Mouse (Mus musculus) neural tube, postnatal 0 days (tissue): ENCODE data around the gene Fam135a. TPM values are rescaled to one million over a fixed set of nuclear protein-coding genes. Genes with fewer than 3 reads are reported as not detected.

Experiments
- polyA plus RNA-seq: library from polyadenylated mRNA; unstranded; fragments of >200 nt; fragmentation: Nextera tagmentation; extraction: Ambion mirVana; gene quantifications from 2 replicates; pipeline ENCODE4 v1.2.1, GENCODE M21; 2015

Fam135a gene
- 21.5 and 22.3 TPM in 2 replicates for polyA plus RNA-seq

DNA sequence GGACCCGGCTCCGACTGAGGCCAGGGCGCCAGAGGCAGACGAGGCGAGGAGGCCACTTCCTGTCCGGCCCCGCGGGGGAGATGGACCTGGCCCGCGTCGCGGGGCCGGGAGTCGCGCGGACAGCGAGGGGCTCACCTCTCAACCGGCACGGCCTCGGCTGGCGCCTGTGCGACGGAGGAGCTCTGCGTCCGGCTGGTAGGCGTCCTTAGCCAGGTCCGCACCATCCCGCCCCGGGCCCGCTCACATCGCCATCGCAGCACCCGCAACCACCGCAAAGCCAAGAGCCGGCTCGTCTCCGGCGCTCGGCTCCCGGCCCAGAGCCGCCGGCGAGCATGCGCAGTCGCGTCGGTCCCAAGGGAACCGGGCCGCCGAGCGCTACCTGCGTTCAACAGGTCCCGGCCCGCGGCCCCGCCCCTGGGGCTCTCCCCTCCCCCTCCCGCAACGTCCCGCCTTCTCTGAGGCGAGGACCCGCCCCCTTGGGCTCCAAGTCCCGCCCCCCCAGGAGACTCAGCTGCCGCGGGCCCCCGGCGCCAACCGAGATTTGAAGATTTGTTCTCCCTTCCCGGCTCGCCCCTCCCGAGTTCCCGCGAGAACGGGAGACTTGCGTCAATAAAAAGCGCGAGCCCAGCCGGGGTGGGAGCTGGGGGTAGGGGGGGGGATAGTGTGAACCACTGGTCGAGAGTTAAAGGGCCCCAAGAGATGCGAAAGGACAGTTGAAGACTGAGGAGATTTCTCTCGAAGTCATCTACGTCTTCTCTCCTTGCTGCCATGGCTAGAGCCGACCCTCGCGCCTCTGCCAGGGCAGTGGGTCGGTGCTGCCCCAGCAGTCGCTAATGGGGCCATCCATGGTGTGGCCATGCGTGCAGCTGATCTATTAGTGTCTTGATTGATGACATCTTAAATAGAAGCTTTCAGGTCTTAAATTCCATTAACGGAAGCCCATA lies at the start of gene Fam135a:
Gene Fam135a (minus strand): TSS at position 416 of the 944 bp plus-strand sequence.

DNA sequence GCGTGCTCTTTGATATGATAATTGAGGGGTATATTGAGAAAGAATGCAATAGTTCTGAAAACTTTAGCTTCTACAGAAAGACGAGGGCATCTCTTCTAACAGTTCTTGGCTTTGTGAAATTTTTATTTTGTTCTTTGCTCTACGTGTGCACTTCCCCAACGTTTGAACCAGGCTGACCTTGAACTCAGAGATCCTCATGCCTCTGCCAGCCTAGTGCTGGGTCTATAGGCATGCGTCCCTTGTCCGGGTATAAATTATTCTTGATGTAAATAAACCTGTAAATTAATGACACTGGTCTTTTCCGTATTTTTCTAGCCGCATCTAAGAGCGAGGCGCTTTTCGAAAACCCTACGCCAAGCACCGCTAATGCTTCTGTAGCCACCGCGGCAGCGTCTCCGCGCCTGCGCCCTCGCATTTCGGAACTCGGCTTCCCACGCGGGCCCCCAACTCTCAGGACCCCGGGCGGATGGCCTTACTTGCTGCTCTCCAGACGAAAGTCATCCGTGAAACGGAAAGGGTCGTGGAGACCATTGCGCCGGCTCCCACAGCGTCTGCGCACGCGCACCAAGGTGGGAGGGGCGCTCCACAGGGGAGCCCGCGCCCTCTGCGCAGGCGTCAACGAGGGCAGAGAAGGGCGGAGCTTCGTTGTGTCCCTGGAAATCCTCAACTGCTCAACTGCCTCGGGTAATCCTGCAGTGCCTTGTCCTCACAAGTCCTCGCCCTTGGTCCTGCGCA lies 94.9 kb downstream of the Fam135a start, which contains the start of gene Sdhaf4:
Gene Sdhaf4 (minus strand): TSS at position 587 of the 735 bp plus-strand sequence.

Other genes starting within 250 kb of the Fam135a start
- gene Smap1, start 178.0 kb downstream of the Fam135a start, polyA plus RNA-seq = 123 and 134 TPM in 2 replicates
- gene Sdhaf4, start 94.7 kb downstream of the Fam135a start, polyA plus RNA-seq = 96.2 and 102 TPM in 2 replicates
- gene Col9a1, start 77.3 kb upstream of the Fam135a start, polyA plus RNA-seq = 2.4 and 2.5 TPM in 2 replicates